Mouse (Mus musculus) heart, embryonic 16.5 days (tissue): ENCODE results near the gene Kmo. TPM values are rescaled to one million over a fixed set of nuclear protein-coding genes. Genes with fewer than 3 reads are reported as not detected.

Experiments
- ATAC-seq: fragments of 200-750 bp; cut with Nextera tagmentation; replicated peaks from 2 replicates; pipeline ENCODE4 v1.8.0; 2017; ENCODE audit warnings: moderate number of reproducible peaks; ENCODE audit not compliant: insufficient read depth, low FRiP score; ENCODE audit errors: extremely low read depth
- H3K27ac ChIP-seq: fragments of 300-500 bp; sonication (generic); 2 replicates; pipeline ENCODE4 v1.5.1; 2014; ENCODE audit warnings: mild to moderate bottlenecking, low read length, control low read depth, moderate library complexity
- H3K27me3 ChIP-seq: fragments of 300-500 bp; sonication (generic); 2 replicates; pipeline ENCODE4 v1.6.1; 2014; ENCODE audit warnings: low read length, mixed read lengths; ENCODE audit not compliant: control insufficient read depth, insufficient read depth
- H3K36me3 ChIP-seq: fragments of 300-500 bp; sonication (generic); 2 replicates; pipeline ENCODE4 v1.6.1; 2014; ENCODE audit not compliant: control insufficient read depth, insufficient read depth
- H3K4me1 ChIP-seq: fragments of 300-500 bp; sonication (generic); 2 replicates; pipeline ENCODE4 v1.6.1; 2014; ENCODE audit warnings: low read length, mixed read lengths; ENCODE audit not compliant: control insufficient read depth, insufficient read depth
- H3K4me2 ChIP-seq: fragments of 300-500 bp; sonication (generic); 2 replicates; pipeline ENCODE4 v1.6.1; 2014; ENCODE audit warnings: low read depth, mild to moderate bottlenecking, control low read depth, low read length
- H3K4me3 ChIP-seq: fragments of 300-500 bp; sonication (generic); 2 replicates; pipeline ENCODE4 v1.5.1; 2014; ENCODE audit warnings: mild to moderate bottlenecking, control low read depth, low read length
- H3K9ac ChIP-seq: fragments of 300-500 bp; sonication (generic); 2 replicates; pipeline ENCODE4 v1.6.1; 2014; ENCODE audit warnings: low read length, control low read depth
- H3K9me3 ChIP-seq: fragments of 300-500 bp; sonication (generic); replicated peaks from 2 replicates; pipeline ENCODE4 v1.6.1; 2016; ENCODE audit warnings: low read length; ENCODE audit not compliant: control insufficient read depth
- WGBS: fragments of 180-500 bp; shearing (Covaris S2); extraction: QIAGEN DNeasy Blood & Tissue Kit; methylation state at CpG from one replicate; pipeline ENCODE4 v1.1.7; 2014; 5-methylcytosine and 5-hydroxymethylcytosine counted together
- polyA plus RNA-seq: library from polyadenylated mRNA; unstranded; fragments of >200 nt; fragmentation: Nextera tagmentation; extraction: Ambion mirVana; gene quantifications from 2 replicates; pipeline ENCODE4 v1.2.1, GENCODE M21; 2015

Kmo gene
- polyA plus RNA-seq, 1 experiment from 2014 or later: 0.38 TPM

DNA sequence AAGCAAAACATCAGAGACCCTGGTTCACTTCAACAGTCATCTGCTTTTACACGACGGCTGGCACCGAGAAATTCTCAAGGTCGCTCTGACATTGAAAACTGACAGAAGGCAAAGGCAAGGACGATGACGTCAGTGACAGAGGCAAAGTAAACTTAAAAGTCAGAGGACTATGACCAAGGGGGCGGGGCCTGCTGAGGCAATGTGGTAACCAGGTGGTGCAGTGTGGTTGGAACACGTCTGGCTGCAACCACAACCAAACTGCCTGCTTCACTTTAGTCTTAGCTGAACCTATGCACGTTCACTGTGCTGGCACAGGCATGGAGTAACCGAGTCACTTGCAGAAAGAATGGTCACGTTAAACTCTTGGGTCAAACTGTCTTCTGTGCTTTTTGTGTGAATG lies 17.9 kb upstream of the Kmo start:
- no peak overlapping the region for H3K9ac ChIP-seq
- H3K36me3 ChIP-seq: peaks cover 40% of the 10 kb centered on the region
- no peak overlapping the region for H3K4me3 ChIP-seq
- H3K4me2 ChIP-seq: no peak overlapping the region
- H3K4me1 ChIP-seq: no peaks in the 10 kb centered on the region
- H3K27me3 ChIP-seq: no peaks in the 10 kb centered on the region
- ATAC-seq: peak; percentile 18; the same call in 1 of the 2 replicates
- 77% methylated on average over 11 of the region's 11 CpGs for WGBS
- no peaks in the 10 kb centered on the region for H3K9me3 ChIP-seq
- no peak overlapping the region for H3K27ac ChIP-seq

- H3K27me3 ChIP-seq: no peaks in the 10 kb centered on the region
- WGBS: 63% methylated on average over 6 of the region's 6 CpGs
- no peaks in the 10 kb centered on the region for H3K4me1 ChIP-seq
- no peaks in the 10 kb centered on the region for H3K9me3 ChIP-seq
- no peak overlapping the region for H3K9ac ChIP-seq
- H3K36me3 ChIP-seq: peaks cover 47% of the 10 kb centered on the region
- no peak overlapping the region for H3K4me2 ChIP-seq
- no peak for ATAC-seq
- no peak overlapping the region for H3K4me3 ChIP-seq
- H3K27ac ChIP-seq: no peak overlapping the region
Observed at GRCm38 (mm10) chr1:175603390-175603789, 16.8 kb upstream of the Kmo start.

DNA sequence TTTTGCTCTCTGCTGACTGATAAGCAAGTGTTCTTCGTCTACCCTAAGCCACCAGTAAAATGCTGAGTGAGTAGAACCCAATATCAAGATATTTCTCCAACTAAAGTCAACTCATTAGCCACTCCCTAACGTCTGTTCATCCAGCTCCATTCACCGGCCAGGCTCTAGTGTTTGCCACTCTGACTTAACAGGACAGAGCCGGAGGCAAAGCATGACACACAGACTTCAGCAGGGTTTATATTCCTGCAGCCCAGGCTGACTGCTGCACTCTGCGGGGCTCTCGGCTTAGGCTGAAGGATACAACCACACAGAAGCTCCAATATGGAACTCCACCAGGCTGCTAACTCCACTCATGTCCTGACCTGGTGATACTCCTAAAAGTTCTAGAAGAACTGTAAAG lies 12.9 kb upstream of the Kmo start:
- H3K9me3 ChIP-seq: no peaks in the 10 kb centered on the region

DNA sequence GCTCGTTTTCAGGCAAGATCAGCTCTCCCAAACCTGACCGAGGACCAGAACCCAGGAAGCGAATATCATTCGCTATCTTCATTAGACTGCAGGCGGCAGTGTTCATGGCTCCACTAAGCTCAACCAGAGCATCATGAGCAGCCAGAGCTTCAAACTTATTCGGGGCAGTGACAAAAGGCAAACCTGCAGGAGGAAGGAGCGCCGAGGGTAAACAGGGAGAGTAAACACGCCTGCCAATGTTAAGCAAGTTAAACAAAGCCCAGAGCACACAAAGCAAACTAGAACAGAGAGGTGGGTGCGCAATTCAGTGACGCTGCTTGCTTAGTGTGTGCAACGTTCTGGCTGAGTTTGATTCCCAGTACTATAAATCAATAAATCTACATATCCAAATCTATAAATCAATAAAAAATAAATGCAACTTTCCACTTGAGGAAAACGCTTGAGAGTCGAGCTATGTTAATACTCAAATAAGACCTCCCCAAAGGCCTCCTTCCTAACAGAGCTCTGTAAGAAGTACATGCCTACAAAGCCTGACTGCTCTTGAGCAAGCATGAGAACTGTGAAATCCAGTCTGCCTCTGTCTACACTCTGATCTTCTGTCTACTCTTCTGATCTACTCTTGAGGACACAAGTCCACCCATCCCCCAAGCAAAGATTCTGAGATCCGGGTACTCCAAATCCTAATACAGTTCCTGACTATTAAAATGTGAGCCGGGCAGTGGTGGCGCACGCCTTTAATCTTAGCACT lies 12.2 kb upstream of the Kmo start:
- H3K4me1 ChIP-seq: no peaks in the 10 kb centered on the region
- H3K36me3 ChIP-seq: peaks cover 60% of the 10 kb centered on the region
- H3K9ac ChIP-seq: no peak overlapping the region
- H3K4me3 ChIP-seq: no peak overlapping the region
- no peak overlapping the region for H3K4me2 ChIP-seq
- H3K27ac ChIP-seq: no peak overlapping the region
- H3K9me3 ChIP-seq: no peaks in the 10 kb centered on the region
- no peak for ATAC-seq
- H3K27me3 ChIP-seq: no peaks in the 10 kb centered on the region
- 88% methylated on average over 18 of the region's 18 CpGs for WGBS

More for the DNA sequence above, 12.9 kb upstream of the Kmo start:
- H3K36me3 ChIP-seq: peaks cover 62% of the 10 kb centered on the region
- 90% methylated on average over 6 of the region's 6 CpGs for WGBS
- H3K27me3 ChIP-seq: no peaks in the 10 kb centered on the region
- H3K9ac ChIP-seq: no peak overlapping the region
- no peak overlapping the region for H3K4me3 ChIP-seq
- H3K4me2 ChIP-seq: no peak overlapping the region
- no peak overlapping the region for H3K27ac ChIP-seq
- no peaks in the 10 kb centered on the region for H3K4me1 ChIP-seq
- no peak for ATAC-seq

- peaks cover 56% of the 10 kb centered on the region for H3K36me3 ChIP-seq
Observed at GRCm38 (mm10) chr1:175608708-175609107, 11.5 kb upstream of the Kmo start.

GRCm38 (mm10) chr1:175614992-175615391 lies 5.2 kb upstream of the Kmo start:
- no peak for ATAC-seq
- H3K36me3 ChIP-seq: peaks cover 67% of the 10 kb centered on the region
- no peak overlapping the region for H3K27ac ChIP-seq
- H3K27me3 ChIP-seq: no peaks in the 10 kb centered on the region
- H3K9me3 ChIP-seq: no peaks in the 10 kb centered on the region
- H3K4me2 ChIP-seq: no peak overlapping the region
- no peak overlapping the region for H3K4me3 ChIP-seq
- H3K9ac ChIP-seq: no peak overlapping the region
- H3K4me1 ChIP-seq: no peaks in the 10 kb centered on the region
- 91% methylated on average over 9 of the region's 9 CpGs for WGBS

More at GRCm38 (mm10) chr1:175608708-175609107, 11.5 kb upstream of the Kmo start:
- Histone ChIP-seq H3K4me1 (no peaks in the 10 kb centered on the region), H3K27me3 (no peaks in the 10 kb centered on the region), H3K27ac (no peak overlapping the region), H3K4me3 (no peak overlapping the region), H3K9ac (no peak overlapping the region), H3K9me3 (no peaks in the 10 kb centered on the region), H3K4me2 (no peak overlapping the region)
- 95% methylated on average over 3 of the region's 3 CpGs for WGBS
- no peak for ATAC-seq

DNA sequence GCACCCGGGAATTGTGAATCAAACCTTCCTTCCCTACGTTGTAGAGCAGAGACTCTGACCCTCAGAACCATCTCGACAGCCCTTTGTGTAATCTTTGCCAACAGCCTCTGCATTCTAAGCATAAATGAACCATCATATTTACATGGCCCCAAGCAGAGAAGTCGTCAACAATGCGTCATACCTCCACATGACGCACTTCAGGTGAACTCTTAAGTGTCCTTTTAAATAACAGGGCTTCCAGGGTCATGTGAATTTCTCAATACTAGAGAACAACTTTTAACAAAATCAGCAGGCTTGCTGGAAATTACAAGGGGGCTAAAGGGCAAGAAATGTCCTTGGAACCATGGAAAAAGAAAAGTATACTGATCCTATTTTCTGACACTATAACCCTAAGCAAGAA lies 3.5 kb downstream of the Kmo start:
- Histone ChIP-seq H3K27ac (no peak overlapping the region), H3K4me1 (peaks cover 11% of the 10 kb centered on the region), H3K27me3 (no peaks in the 10 kb centered on the region), H3K9ac (peak overlapping the region; percentile 41; the same call in 1 of the 2 replicates), H3K36me3 (peaks cover 8% of the 10 kb centered on the region), H3K4me3 (no peak overlapping the region), H3K9me3 (no peaks in the 10 kb centered on the region), H3K4me2 (no peak overlapping the region)
- no peak for ATAC-seq
- 79% methylated on average over 6 of the region's 6 CpGs for WGBS

DNA sequence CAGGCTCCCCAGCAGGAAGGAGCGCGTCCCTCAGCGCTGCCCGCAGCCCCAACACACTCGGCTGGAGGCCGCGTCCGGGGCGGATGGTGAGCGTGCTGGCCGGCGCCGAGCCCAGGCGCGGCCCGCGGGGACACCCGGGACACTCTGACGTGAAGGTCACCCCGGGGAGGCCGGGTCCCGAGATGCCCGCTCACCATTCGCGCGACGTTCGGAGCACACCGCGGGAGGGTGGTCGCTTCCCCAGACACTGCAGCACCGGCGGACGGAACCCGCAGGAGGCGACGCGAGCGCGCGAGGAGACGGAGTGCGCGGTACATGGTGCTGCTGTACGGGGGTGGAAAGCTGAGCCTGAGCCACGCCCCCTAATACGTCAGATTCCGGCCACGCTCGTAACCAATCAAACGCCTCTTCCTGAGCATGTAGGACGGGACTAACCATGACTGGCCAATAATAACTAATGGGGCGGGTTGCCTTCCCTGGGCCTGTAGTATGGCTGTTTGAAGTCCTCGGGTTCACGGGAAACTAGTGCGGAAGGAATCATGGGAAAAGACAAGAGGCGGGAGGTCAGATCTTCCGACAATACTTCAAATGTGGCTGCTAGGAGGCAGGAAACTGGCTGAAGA lies 5.2 kb downstream of the Kmo start, which contains the start of gene Fh1:
TSS of gene Fh1 (minus strand) at position 379 of the 623 bp plus-strand sequence.
- Histone ChIP-seq H3K9me3 (no peaks in the 10 kb centered on the region), H3K27ac (peak within 1 kb of the TSS; percentile 95), H3K27me3 (no peaks in the 10 kb centered on the region), H3K36me3 (peaks cover 2% of the 10 kb centered on the region; the same call in 1 of the 2 replicates), H3K4me1 (peaks cover 11% of the 10 kb centered on the region), H3K4me3 (peak within 1 kb of the TSS; percentile 91), H3K9ac (peak within 1 kb of the TSS; percentile 99), H3K4me2 (peak within 1 kb of the TSS; percentile 84)
- peak; percentile 99 for ATAC-seq
- WGBS: under 1% methylated on average over 58 of the region's 58 CpGs

DNA sequence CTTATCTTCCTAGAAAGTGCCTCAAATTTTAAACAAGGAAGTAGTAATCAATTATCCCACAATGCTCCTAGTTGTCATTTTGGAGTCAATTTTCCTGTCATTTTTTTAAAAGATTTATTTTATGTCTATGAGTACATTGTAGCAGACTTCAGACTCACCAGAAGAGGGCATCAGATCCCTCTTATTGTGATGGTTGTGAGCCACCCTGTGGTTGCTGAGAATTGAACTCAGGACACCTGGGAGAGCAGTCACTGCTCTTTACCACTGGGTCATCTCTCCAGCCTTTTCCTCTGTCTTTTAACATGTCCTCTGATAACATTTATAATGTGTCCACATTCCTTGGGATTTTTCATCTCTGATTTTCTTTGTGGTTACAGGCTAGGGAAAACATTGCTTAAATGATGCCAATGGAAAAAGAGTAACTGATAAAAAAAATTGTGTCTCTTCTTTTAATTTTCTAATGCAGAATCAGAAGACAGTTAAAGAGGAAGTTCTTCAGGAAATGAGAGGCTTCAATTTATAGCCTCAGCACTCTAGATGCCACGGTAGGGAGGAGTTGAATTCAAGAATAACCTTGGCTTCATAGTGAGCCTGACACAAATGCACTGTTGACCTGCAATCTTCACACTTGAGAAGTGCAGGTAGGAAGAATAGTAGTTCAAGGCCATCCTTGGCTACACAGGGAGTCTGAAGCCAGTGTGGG lies 6.0 kb downstream of the Kmo start:
- Histone ChIP-seq H3K4me2 (peak overlapping the region; percentile 78), H3K4me3 (peak overlapping the region; percentile 91), H3K9me3 (no peaks in the 10 kb centered on the region), H3K36me3 (no peaks in the 10 kb centered on the region), H3K27ac (peak overlapping the region; percentile 84), H3K27me3 (no peaks in the 10 kb centered on the region), H3K9ac (peak overlapping the region; percentile 69), H3K4me1 (peaks cover 11% of the 10 kb centered on the region)
- ATAC-seq: no peak
- 75% methylated on average over 1 of the region's 1 CpGs for WGBS
